Mouse (Mus musculus): ENCODE data around the gene Mrc2.
A peak's percentile ranks its signal among the peaks of the same experiment; 100 is the strongest.

The Mrc2 gene

GRCm38 (mm10) chr11:105352152-105352551 is 59.7 kb downstream of the Mrc2 start:
- DNase-seq, result peak in 1 of 2 experiments; percentile 30

GRCm38 (mm10) chr11:105352954-105353890 is 60.8 kb downstream of the Mrc2 start:
- DNase-seq, result peak; percentile 100

- peak in 1 of 2 experiments; percentile 37 for DNase-seq
These were observed 61.4 kb downstream of the Mrc2 start for GRCm38 (mm10) chr11:105353891-105354280.

GRCm38 (mm10) chr11:105356301-105356700 is 63.9 kb downstream of the Mrc2 start:
- no peak for DNase-seq

- DNase-seq, result peak; percentile 83 to 90
These were observed 69.8 kb downstream of the Mrc2 start for GRCm38 (mm10) chr11:105362041-105362765.

- peak; percentile 92 to 93 for DNase-seq
These were observed 70.6 kb downstream of the Mrc2 start for GRCm38 (mm10) chr11:105362946-105363597.

- DNase-seq, result peak in 1 of 2 experiments; percentile 40
These were observed 71.3 kb downstream of the Mrc2 start for GRCm38 (mm10) chr11:105363598-105364385.

GRCm38 (mm10) chr11:105364386-105365065 is 72.1 kb downstream of the Mrc2 start:
- peak; percentile 40 to 47 for DNase-seq

GRCm38 (mm10) chr11:105365611-105366010 is 73.2 kb downstream of the Mrc2 start:
- DNase-seq, result no peak

- no peak for DNase-seq
These were observed 73.6 kb downstream of the Mrc2 start for GRCm38 (mm10) chr11:105366051-105366450.

GRCm38 (mm10) chr11:105367163-105367562 is 74.7 kb downstream of the Mrc2 start:
- no peak for DNase-seq

- DNase-seq, result no peak
These were observed 76.4 kb downstream of the Mrc2 start for GRCm38 (mm10) chr11:105368833-105369232.

- DNase-seq, result no peak
These were observed 77.3 kb downstream of the Mrc2 start for GRCm38 (mm10) chr11:105369526-105370386.

GRCm38 (mm10) chr11:105371818-105372217 is 79.4 kb downstream of the Mrc2 start:
- no peak for DNase-seq

- DNase-seq, result no peak
These were observed 81.4 kb downstream of the Mrc2 start for GRCm38 (mm10) chr11:105373881-105374280.

GRCm38 (mm10) chr11:105374526-105375175 is 82.2 kb downstream of the Mrc2 start:
- no peak for DNase-seq

GRCm38 (mm10) chr11:105375821-105376235 is 83.4 kb downstream of the Mrc2 start:
- peak; percentile 58 to 76 for DNase-seq

- no peak for DNase-seq
These were observed 92.8 kb downstream of the Mrc2 start for GRCm38 (mm10) chr11:105385266-105385665.

- no peak for DNase-seq
These were observed 96.2 kb downstream of the Mrc2 start for GRCm38 (mm10) chr11:105388636-105389035.

GRCm38 (mm10) chr11:105390290-105390689 is 97.8 kb downstream of the Mrc2 start:
- DNase-seq, result no peak
